Mouse (Mus musculus) stomach, embryonic 15.5 days (tissue): Measurements from ENCODE around the gene Thsd7a. TPM values are rescaled to one million over a fixed set of nuclear protein-coding genes. Genes with fewer than 3 reads are reported as not detected.

Experiments used
- ATAC-seq: fragments of 200-750 bp; cut with Nextera tagmentation; 2 replicates; pipeline ENCODE4 v1.8.0; 2017; ENCODE audit warnings: low read depth, moderate number of reproducible peaks, moderate TSS enrichment; ENCODE audit not compliant: insufficient read depth, low FRiP score
- H3K27ac ChIP-seq: fragments of 300-500 bp; sonication (generic); 2 replicates; pipeline ENCODE4 v1.5.1; 2015; ENCODE audit warnings: mild to moderate bottlenecking, inconsistent platforms
- H3K27me3 ChIP-seq: fragments of 300-500 bp; sonication (generic); replicated peaks from 2 replicates; pipeline ENCODE4 v1.6.1; 2015; ENCODE audit warnings: inconsistent platforms
- H3K36me3 ChIP-seq: fragments of 300-500 bp; sonication (generic); 2 replicates; pipeline ENCODE4 v1.6.1; 2015; ENCODE audit warnings: inconsistent platforms
- H3K4me1 ChIP-seq: fragments of 300-500 bp; sonication (generic); 2 replicates; pipeline ENCODE4 v1.6.1; 2015; ENCODE audit warnings: inconsistent platforms
- H3K4me2 ChIP-seq: fragments of 300-500 bp; sonication (generic); 2 replicates; pipeline ENCODE4 v1.6.1; 2015; ENCODE audit warnings: mild to moderate bottlenecking, inconsistent platforms
- H3K4me3 ChIP-seq: fragments of 300-500 bp; sonication (generic); replicated peaks from 2 replicates; pipeline ENCODE4 v1.5.1; 2015; ENCODE audit warnings: inconsistent platforms
- H3K9ac ChIP-seq: fragments of 300-500 bp; sonication (generic); 2 replicates; pipeline ENCODE4 v1.6.1; 2015; ENCODE audit warnings: inconsistent platforms
- H3K9me3 ChIP-seq: fragments of 300-500 bp; sonication (generic); 2 replicates; pipeline ENCODE4 v1.6.1; 2016; ENCODE audit warnings: inconsistent platforms
- WGBS: fragments of 180-500 bp; shearing (Covaris S2); methylation state at CpG from one replicate; pipeline ENCODE4 v1.1.7; 2015; 5-methylcytosine and 5-hydroxymethylcytosine counted together
- polyA plus RNA-seq: library from polyadenylated mRNA; unstranded; fragments of >200 nt; fragmentation: Nextera tagmentation; extraction: Ambion mirVana; gene quantifications from 2 replicates; pipeline ENCODE4 v1.2.1, GENCODE M21; 2015

Gene Thsd7a
- polyA plus RNA-seq, 1 experiment from 2014 or later, result 3.4 TPM

GRCm38 (mm10) chr6:12416976-12417375 is 332.2 kb downstream of the Thsd7a start:
- Histone ChIP-seq H3K36me3 (no peaks in the 10 kb centered on the region), H3K27me3 (no peaks in the 10 kb centered on the region), H3K4me2 (no peak overlapping the region), H3K4me3 (no peak overlapping the region), H3K9me3 (no peaks in the 10 kb centered on the region), H3K27ac (no peak overlapping the region), H3K4me1 (no peaks in the 10 kb centered on the region), H3K9ac (no peak overlapping the region)
- 70% methylated on average over 4 of the region's 4 CpGs for WGBS
- no peak for ATAC-seq

GRCm38 (mm10) chr6:12404441-12404840 is 344.8 kb downstream of the Thsd7a start:
- Histone ChIP-seq H3K27ac (no peak overlapping the region), H3K4me2 (no peak overlapping the region), H3K36me3 (no peaks in the 10 kb centered on the region), H3K9ac (no peak overlapping the region), H3K9me3 (no peaks in the 10 kb centered on the region), H3K27me3 (no peaks in the 10 kb centered on the region), H3K4me3 (no peak overlapping the region), H3K4me1 (no peaks in the 10 kb centered on the region)
- 81% methylated on average over 2 of the region's 2 CpGs for WGBS
- no peak for ATAC-seq

- 90% methylated on average over 1 of the region's 1 CpGs for WGBS
- ATAC-seq, result no peak
- H3K4me2 ChIP-seq, result no peak overlapping the region
Measured at GRCm38 (mm10) chr6:12402996-12403395, 346.2 kb downstream of the Thsd7a start.

GRCm38 (mm10) chr6:12397776-12398522 is 351.3 kb downstream of the Thsd7a start:
- H3K4me3 ChIP-seq, result no peak overlapping the region
- no peak for ATAC-seq
- no peak overlapping the region for H3K27ac ChIP-seq
- H3K36me3 ChIP-seq, result no peaks in the 10 kb centered on the region
- H3K4me2 ChIP-seq, result no peak overlapping the region
- 86% methylated on average over 8 of the region's 8 CpGs for WGBS
- H3K9ac ChIP-seq, result no peak overlapping the region
- H3K9me3 ChIP-seq, result no peaks in the 10 kb centered on the region
- H3K27me3 ChIP-seq, result no peaks in the 10 kb centered on the region
- H3K4me1 ChIP-seq, result no peaks in the 10 kb centered on the region

More at GRCm38 (mm10) chr6:12402996-12403395, 346.2 kb downstream of the Thsd7a start:
- no peak overlapping the region for H3K9ac ChIP-seq
- H3K9me3 ChIP-seq, result no peaks in the 10 kb centered on the region
- H3K4me3 ChIP-seq, result no peak overlapping the region
- H3K27ac ChIP-seq, result no peak overlapping the region
- H3K36me3 ChIP-seq, result no peaks in the 10 kb centered on the region
- H3K27me3 ChIP-seq, result no peaks in the 10 kb centered on the region
- no peaks in the 10 kb centered on the region for H3K4me1 ChIP-seq

GRCm38 (mm10) chr6:12393574-12394380 is 355.4 kb downstream of the Thsd7a start:
- Histone ChIP-seq H3K4me1 (no peaks in the 10 kb centered on the region), H3K4me2 (no peak overlapping the region), H3K9ac (no peak overlapping the region), H3K36me3 (no peaks in the 10 kb centered on the region), H3K27me3 (no peaks in the 10 kb centered on the region), H3K4me3 (no peak overlapping the region), H3K27ac (no peak overlapping the region), H3K9me3 (no peaks in the 10 kb centered on the region)
- WGBS, result 70% methylated on average over 2 of the region's 2 CpGs
- no peak for ATAC-seq

- H3K4me1 ChIP-seq, result no peaks in the 10 kb centered on the region
- no peak overlapping the region for H3K9ac ChIP-seq
- no peak overlapping the region for H3K4me3 ChIP-seq
- H3K4me2 ChIP-seq, result no peak overlapping the region
- no peaks in the 10 kb centered on the region for H3K9me3 ChIP-seq
- H3K27me3 ChIP-seq, result no peaks in the 10 kb centered on the region
- ATAC-seq, result no peak
- 86% methylated on average over 1 of the region's 1 CpGs for WGBS
- no peaks in the 10 kb centered on the region for H3K36me3 ChIP-seq
- H3K27ac ChIP-seq, result no peak overlapping the region
Measured at GRCm38 (mm10) chr6:12386731-12387130, 362.5 kb downstream of the Thsd7a start.

- Histone ChIP-seq H3K27me3 (no peaks in the 10 kb centered on the region), H3K4me2 (no peak overlapping the region), H3K27ac (no peak overlapping the region), H3K36me3 (no peaks in the 10 kb centered on the region), H3K4me1 (no peaks in the 10 kb centered on the region), H3K4me3 (no peak overlapping the region), H3K9me3 (no peaks in the 10 kb centered on the region), H3K9ac (no peak overlapping the region)
- no peak for ATAC-seq
- 48% methylated on average over 3 of the region's 3 CpGs for WGBS
Measured at GRCm38 (mm10) chr6:12385591-12385990, 363.6 kb downstream of the Thsd7a start.

GRCm38 (mm10) chr6:12381136-12381778 is 368.0 kb downstream of the Thsd7a start:
- Histone ChIP-seq H3K4me2 (no peak overlapping the region), H3K4me1 (no peaks in the 10 kb centered on the region), H3K4me3 (no peak overlapping the region), H3K9ac (no peak overlapping the region), H3K36me3 (no peaks in the 10 kb centered on the region), H3K9me3 (no peaks in the 10 kb centered on the region), H3K27me3 (no peaks in the 10 kb centered on the region), H3K27ac (no peak overlapping the region)
- no peak for ATAC-seq
- 73% methylated on average over 6 of the region's 6 CpGs for WGBS

- 84% methylated on average over 2 of the region's 2 CpGs for WGBS
- Histone ChIP-seq H3K4me2 (no peak overlapping the region), H3K27me3 (no peaks in the 10 kb centered on the region), H3K36me3 (no peaks in the 10 kb centered on the region), H3K4me3 (no peak overlapping the region), H3K9me3 (no peaks in the 10 kb centered on the region), H3K4me1 (no peaks in the 10 kb centered on the region), H3K9ac (no peak overlapping the region), H3K27ac (no peak overlapping the region)
- ATAC-seq, result no peak
Measured at GRCm38 (mm10) chr6:12380717-12381116, 368.5 kb downstream of the Thsd7a start.

- Histone ChIP-seq H3K4me1 (no peaks in the 10 kb centered on the region), H3K4me3 (no peak overlapping the region), H3K27ac (no peak overlapping the region), H3K9me3 (no peaks in the 10 kb centered on the region), H3K4me2 (no peak overlapping the region), H3K27me3 (no peaks in the 10 kb centered on the region), H3K36me3 (no peaks in the 10 kb centered on the region), H3K9ac (no peak overlapping the region)
- no peak for ATAC-seq
- WGBS, result 30% methylated on average over 2 of the region's 2 CpGs
Measured at GRCm38 (mm10) chr6:12358737-12359136, 390.5 kb downstream of the Thsd7a start.

GRCm38 (mm10) chr6:12353573-12353972 is 395.6 kb downstream of the Thsd7a start:
- 60% methylated on average over 2 of the region's 2 CpGs for WGBS
- Histone ChIP-seq H3K4me1 (no peaks in the 10 kb centered on the region), H3K9me3 (no peaks in the 10 kb centered on the region), H3K36me3 (no peaks in the 10 kb centered on the region), H3K4me2 (no peak overlapping the region), H3K27ac (no peak overlapping the region), H3K9ac (no peak overlapping the region), H3K4me3 (no peak overlapping the region), H3K27me3 (no peaks in the 10 kb centered on the region)
- no peak for ATAC-seq

- Histone ChIP-seq H3K4me1 (no peaks in the 10 kb centered on the region), H3K27ac (no peak overlapping the region), H3K4me2 (no peak overlapping the region), H3K4me3 (no peak overlapping the region), H3K27me3 (no peaks in the 10 kb centered on the region), H3K36me3 (no peaks in the 10 kb centered on the region), H3K9ac (no peak overlapping the region), H3K9me3 (no peaks in the 10 kb centered on the region)
- 74% methylated on average over 9 of the region's 9 CpGs for WGBS
- no peak for ATAC-seq
Measured at GRCm38 (mm10) chr6:12352165-12352719, 397.0 kb downstream of the Thsd7a start.
